Mouse (Mus musculus): Measurements from ENCODE around the gene Slc26a11. TPM values are rescaled to one million over a fixed set of nuclear protein-coding genes. Genes with fewer than 3 reads are reported as not detected.
"Not testable (repeated sequence)": the region's sequence is repeated elsewhere in the genome, so short reads cannot be mapped to it uniquely, and the experiment has no call there.

Slc26a11 gene
- polyA plus RNA-seq, 1 experiment from 2014 or later, result 10.0 TPM

- Histone ChIP-seq H3K9ac (no peak overlapping the region), H3K4me1 (no peaks in the 10 kb centered on the region), H3K4me3 (no peak overlapping the region), H3K27me3 (no peaks in the 10 kb centered on the region), H3K27ac (no peak overlapping the region), H3K36me3 (peaks cover 16% of the 10 kb centered on the region), H3K9me3 (no peaks in the 10 kb centered on the region), H3K4me2 (replicated peaks) (no peak overlapping the region; the same call in 1 of the 2 replicates)
- peak; percentile 85; the same call in 1 of the 2 replicates for ATAC-seq (ENCODE audit: insufficient number of reproducible peaks, insufficient read depth, low FRiP score, low TSS enrichment)
- 32% methylated on average over 11 of the region's 11 CpGs for WGBS
These were observed 8.3 kb downstream of the Slc26a11 start for GRCm38 (mm10) chr11:119363534-119364145.

GRCm38 (mm10) chr11:119375425-119375824, 20.1 kb downstream of the Slc26a11 start:
- no peak for ATAC-seq (ENCODE audit: insufficient number of reproducible peaks, insufficient read depth, low FRiP score, low TSS enrichment)
- Histone ChIP-seq H3K4me1 (no peaks in the 10 kb centered on the region), H3K4me2 (replicated peaks) (no peak overlapping the region), H3K27me3 (no peaks in the 10 kb centered on the region), H3K27ac (no peak overlapping the region), H3K4me3 (no peak overlapping the region), H3K9me3 (no peaks in the 10 kb centered on the region), H3K9ac (no peak overlapping the region), H3K36me3 (peaks cover 22% of the 10 kb centered on the region)
- 72% methylated on average over 6 of the region's 6 CpGs for WGBS

- peaks cover 22% of the 10 kb centered on the region for H3K36me3 ChIP-seq
- no peak overlapping the region for H3K27ac ChIP-seq
- H3K9ac ChIP-seq, result no peak overlapping the region
- no peaks in the 10 kb centered on the region for H3K4me1 ChIP-seq
- ATAC-seq (ENCODE audit: insufficient number of reproducible peaks, insufficient read depth, low FRiP score, low TSS enrichment), result no peak
- WGBS, result 91% methylated on average over 11 of the region's 11 CpGs
- no peaks in the 10 kb centered on the region for H3K9me3 ChIP-seq
- H3K4me2 ChIP-seq (replicated peaks), result no peak overlapping the region
- H3K4me3 ChIP-seq, result no peak overlapping the region
- no peaks in the 10 kb centered on the region for H3K27me3 ChIP-seq
These were observed 22.0 kb downstream of the Slc26a11 start for GRCm38 (mm10) chr11:119377326-119377725.

DNA sequence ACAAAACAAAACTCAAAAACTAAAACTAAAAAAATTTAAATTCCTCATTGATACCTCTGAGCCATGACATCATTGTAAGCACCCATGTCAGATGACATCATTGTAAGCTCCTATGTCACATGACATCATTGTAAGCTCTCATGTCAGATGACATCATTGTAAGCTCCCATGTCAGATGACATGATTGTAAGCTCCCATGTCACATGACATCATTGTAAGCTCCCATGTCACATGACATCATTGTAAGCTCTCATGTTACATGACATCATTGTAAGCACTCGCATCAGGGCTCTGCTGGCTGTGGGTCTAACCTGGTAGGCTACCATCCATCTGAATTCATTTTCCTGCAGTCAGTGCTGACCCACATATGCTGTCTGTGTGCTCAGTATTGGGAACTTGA, 23.2 kb downstream of the Slc26a11 start:
- no peak for ATAC-seq (ENCODE audit: insufficient number of reproducible peaks, insufficient read depth, low FRiP score, low TSS enrichment)
- Histone ChIP-seq H3K36me3 (peaks cover 22% of the 10 kb centered on the region), H3K4me1 (no peaks in the 10 kb centered on the region), H3K4me3 (no peak overlapping the region), H3K4me2 (replicated peaks) (no peak overlapping the region), H3K9ac (no peak overlapping the region), H3K27me3 (no peaks in the 10 kb centered on the region), H3K9me3 (no peaks in the 10 kb centered on the region), H3K27ac (no peak overlapping the region)
- WGBS, result 94% methylated on average over 1 of the region's 1 CpGs

DNA sequence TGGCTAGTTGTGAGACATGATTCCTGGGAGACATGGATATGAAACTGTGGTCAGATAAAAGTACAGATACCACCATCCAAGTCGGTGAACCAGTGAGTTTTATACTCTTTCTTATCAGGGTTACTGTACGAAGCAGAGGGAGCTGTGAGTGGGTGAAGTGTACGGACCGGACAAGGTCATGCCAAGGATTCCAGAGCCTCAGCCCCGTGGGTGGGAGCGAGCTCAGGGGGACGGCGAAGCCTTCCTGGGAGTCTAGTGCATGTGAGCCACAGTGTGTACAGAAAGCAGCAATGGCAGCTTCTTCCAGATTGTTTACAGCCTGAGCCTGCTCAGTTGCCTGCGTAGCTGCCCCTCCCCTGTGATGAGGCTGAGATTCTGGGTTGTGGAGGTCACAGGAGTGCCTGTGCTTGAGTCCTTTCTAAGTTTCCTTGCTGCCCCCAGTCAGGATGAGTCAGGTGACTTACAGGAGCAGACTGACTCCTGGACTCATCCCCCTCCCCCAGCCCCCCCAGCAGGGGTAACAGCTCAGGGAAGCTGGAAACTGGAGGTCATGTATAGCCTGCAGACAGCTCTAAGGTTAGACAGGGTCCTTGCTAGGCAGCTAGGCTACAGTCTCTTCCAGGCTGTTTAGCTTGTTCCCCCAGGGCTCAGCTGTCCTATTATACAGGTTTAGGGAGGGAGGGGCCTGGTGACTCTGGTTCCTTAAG, 26.4 kb downstream of the Slc26a11 start:
- H3K36me3 ChIP-seq, result peaks cover 22% of the 10 kb centered on the region
- ATAC-seq (ENCODE audit: insufficient number of reproducible peaks, insufficient read depth, low FRiP score, low TSS enrichment), result no peak

DNA sequence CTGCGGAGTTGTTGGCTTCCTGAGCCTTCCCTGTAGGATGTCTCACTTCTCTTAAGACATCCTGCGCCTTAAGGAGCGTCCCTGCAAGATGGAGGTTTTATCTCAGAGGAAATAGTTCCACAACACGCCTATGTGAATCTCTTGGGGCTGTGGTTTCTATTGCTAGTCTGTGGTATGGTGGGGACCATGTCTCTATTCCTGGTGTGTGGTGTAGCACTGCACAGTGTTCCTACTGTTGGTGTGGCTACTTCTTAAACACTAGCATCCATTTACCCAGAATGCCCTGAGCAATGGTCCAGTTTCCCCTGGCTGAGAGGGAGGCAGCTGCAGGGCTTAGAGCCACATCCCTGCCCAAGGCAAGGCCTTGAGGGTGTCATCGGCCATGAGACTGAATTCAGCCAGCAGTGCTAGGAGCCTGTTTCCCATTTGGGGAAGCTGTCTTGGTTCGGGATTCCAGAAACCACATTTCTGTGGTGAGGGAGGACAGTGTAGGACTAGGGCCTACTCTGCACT, 27.0 kb downstream of the Slc26a11 start:
- Histone ChIP-seq H3K36me3 (peaks cover 21% of the 10 kb centered on the region), H3K4me1 (no peaks in the 10 kb centered on the region), H3K27me3 (no peaks in the 10 kb centered on the region), H3K9me3 (no peaks in the 10 kb centered on the region), H3K4me3 (no peak overlapping the region), H3K4me2 (replicated peaks) (no peak overlapping the region), H3K27ac (no peak overlapping the region), H3K9ac (no peak overlapping the region)
- no peak for ATAC-seq (ENCODE audit: insufficient number of reproducible peaks, insufficient read depth, low FRiP score, low TSS enrichment)
- WGBS, result 65% methylated on average over 6 of the region's 6 CpGs

More for the DNA sequence above, 26.4 kb downstream of the Slc26a11 start:
- no peak overlapping the region for H3K4me2 ChIP-seq (replicated peaks)
- H3K4me1 ChIP-seq, result no peaks in the 10 kb centered on the region
- H3K27me3 ChIP-seq, result no peaks in the 10 kb centered on the region
- no peak overlapping the region for H3K27ac ChIP-seq
- no peak overlapping the region for H3K9ac ChIP-seq
- H3K9me3 ChIP-seq, result no peaks in the 10 kb centered on the region
- H3K4me3 ChIP-seq, result no peak overlapping the region
- 87% methylated on average over 9 of the region's 9 CpGs for WGBS

DNA sequence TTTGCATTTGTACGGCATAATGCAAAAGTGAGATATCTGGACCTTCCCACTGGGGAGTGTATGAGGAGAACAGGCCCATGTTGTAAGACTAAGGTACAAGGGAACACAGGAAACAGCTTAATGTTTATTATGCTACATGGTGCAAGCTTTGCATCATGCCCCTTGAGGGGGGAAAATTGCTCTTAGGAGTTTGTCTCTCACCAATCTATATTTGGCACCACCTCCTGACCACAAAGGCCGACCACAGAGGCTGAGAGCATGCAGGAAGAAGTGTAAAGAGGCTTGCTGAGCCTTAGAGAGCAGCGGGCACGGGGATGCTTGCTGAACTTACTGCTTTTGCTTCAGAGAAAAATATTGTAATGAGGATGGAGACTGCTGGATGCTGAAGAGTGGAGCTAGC, 29.5 kb downstream of the Slc26a11 start:
- H3K27me3 ChIP-seq, result peaks cover 23% of the 10 kb centered on the region
- no peak for ATAC-seq (ENCODE audit: insufficient number of reproducible peaks, insufficient read depth, low FRiP score, low TSS enrichment)
- peaks cover 5% of the 10 kb centered on the region; the same call in 1 of the 2 replicates for H3K36me3 ChIP-seq
- no peak overlapping the region for H3K4me2 ChIP-seq (replicated peaks)
- no peaks in the 10 kb centered on the region for H3K4me1 ChIP-seq
- WGBS, result 72% methylated on average over 4 of the region's 4 CpGs
- H3K9ac ChIP-seq, result no peak overlapping the region
- no peaks in the 10 kb centered on the region for H3K9me3 ChIP-seq
- no peak overlapping the region for H3K4me3 ChIP-seq
- no peak overlapping the region for H3K27ac ChIP-seq

GRCm38 (mm10) chr11:119386306-119386705, 30.9 kb downstream of the Slc26a11 start:
- Histone ChIP-seq H3K27me3 (peaks cover 37% of the 10 kb centered on the region), H3K9ac (no peak overlapping the region), H3K9me3 (no peaks in the 10 kb centered on the region), H3K4me2 (replicated peaks) (no peak overlapping the region), H3K36me3 (no peaks in the 10 kb centered on the region), H3K27ac (no peak overlapping the region), H3K4me3 (no peak overlapping the region), H3K4me1 (peaks cover 6% of the 10 kb centered on the region; the same call in 1 of the 2 replicates)
- 93% methylated on average over 5 of the region's 5 CpGs for WGBS
- no peak for ATAC-seq (ENCODE audit: insufficient number of reproducible peaks, insufficient read depth, low FRiP score, low TSS enrichment)

GRCm38 (mm10) chr11:119387273-119387672, 31.9 kb downstream of the Slc26a11 start:
- H3K4me3 ChIP-seq; H3K27ac ChIP-seq; H3K4me1 ChIP-seq; H3K9me3 ChIP-seq; H3K4me2 ChIP-seq (replicated peaks); H3K36me3 ChIP-seq; ATAC-seq (ENCODE audit: insufficient number of reproducible peaks, insufficient read depth, low FRiP score, low TSS enrichment); H3K9ac ChIP-seq: not testable (repeated sequence)
- 23% methylated on average over 3 of the region's 3 CpGs for WGBS
- peaks cover 46% of the 10 kb centered on the region for H3K27me3 ChIP-seq

GRCm38 (mm10) chr11:119389851-119390270, 34.5 kb downstream of the Slc26a11 start:
- Histone ChIP-seq H3K4me1 (peaks cover 9% of the 10 kb centered on the region; the same call in 1 of the 2 replicates), H3K36me3 (no peaks in the 10 kb centered on the region), H3K9me3 (no peaks in the 10 kb centered on the region), H3K4me2 (replicated peaks) (peak overlapping the region; percentile 93), H3K27ac (no peak overlapping the region), H3K4me3 (peak overlapping the region; percentile 67), H3K27me3 (peaks cover 68% of the 10 kb centered on the region), H3K9ac (peak overlapping the region; percentile 47)
- ATAC-seq (ENCODE audit: insufficient number of reproducible peaks, insufficient read depth, low FRiP score, low TSS enrichment), result no peak
- 1% methylated on average over 35 of the region's 35 CpGs for WGBS

DNA sequence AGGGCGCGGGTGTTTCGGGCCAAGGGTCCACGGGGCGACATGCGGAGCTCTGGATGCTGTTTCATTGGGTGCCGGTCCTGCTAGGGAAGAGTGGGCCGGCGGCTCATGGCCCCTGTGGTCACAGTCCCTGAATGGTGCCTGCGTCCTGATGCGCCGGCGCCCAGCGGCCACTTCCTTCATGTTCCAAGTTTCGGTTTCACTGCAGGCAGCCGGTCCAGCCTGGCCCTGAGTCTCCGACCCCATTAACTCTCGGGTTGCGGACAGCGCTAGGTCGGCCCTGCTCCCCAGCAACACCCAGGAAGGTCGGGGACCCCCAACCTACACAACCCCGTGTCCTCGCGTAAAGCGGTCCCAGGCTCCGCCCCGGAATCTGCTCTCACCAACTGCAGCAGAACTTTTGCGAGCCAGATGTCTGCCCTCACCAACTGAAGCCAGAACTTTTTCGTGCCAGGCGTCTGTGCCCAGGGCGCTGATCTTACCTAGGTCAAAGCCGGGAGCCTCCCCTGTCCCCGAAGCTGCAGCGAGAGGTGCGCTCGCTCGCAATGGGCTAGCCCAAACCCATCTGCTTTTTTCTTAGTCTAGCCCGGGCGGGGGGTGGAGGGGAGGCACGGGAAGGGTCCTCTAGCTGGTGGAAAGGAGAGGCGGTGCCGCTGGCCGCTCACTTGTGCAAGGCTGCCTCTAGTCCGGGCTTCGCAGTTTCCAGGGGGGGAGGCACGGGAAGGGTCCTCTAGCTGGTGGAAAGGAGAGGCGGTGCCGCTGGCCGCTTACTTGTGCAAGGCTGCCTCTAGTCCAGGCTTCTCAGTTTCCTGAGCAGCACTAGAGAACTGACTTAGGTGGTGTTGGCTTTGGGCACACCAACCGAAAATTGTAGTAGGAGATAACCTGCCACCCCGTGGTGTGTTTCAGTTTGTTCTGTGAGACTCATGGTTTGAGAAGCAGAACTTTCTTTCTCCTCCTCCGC, 35.2 kb downstream of the Slc26a11 start:
- H3K9ac ChIP-seq, result peak overlapping the region; percentile 47
- H3K9me3 ChIP-seq, result no peaks in the 10 kb centered on the region
- H3K36me3 ChIP-seq, result no peaks in the 10 kb centered on the region
- ATAC-seq (ENCODE audit: insufficient number of reproducible peaks, insufficient read depth, low FRiP score, low TSS enrichment), result no peak
- peaks cover 9% of the 10 kb centered on the region; the same call in 1 of the 2 replicates for H3K4me1 ChIP-seq
- H3K4me3 ChIP-seq, result peak overlapping the region; percentile 67
- peaks cover 75% of the 10 kb centered on the region for H3K27me3 ChIP-seq
- 2% methylated on average over 53 of the region's 53 CpGs for WGBS
- H3K4me2 ChIP-seq (replicated peaks), result peak overlapping the region; percentile 93
- H3K27ac ChIP-seq, result no peak overlapping the region
